Mouse (Mus musculus): Measurements from ENCODE around the gene Rnf208.

Rnf208 gene

GRCm38 (mm10) chr2:25242101-25242506 is at the start of gene Rnf208, which contains the start of gene Cysrt1:
Gene Rnf208 (plus strand): TSS chr2:25242255.
Gene Cysrt1 (minus strand): TSS chr2:25242452.
- DNase-seq (ENCODE audit: low spot score) = no peak

- no peak for DNase-seq (ENCODE audit: low spot score)
These were observed 48.7 kb upstream of the Rnf208 start for GRCm38 (mm10) chr2:25193330-25193770.

DNA sequence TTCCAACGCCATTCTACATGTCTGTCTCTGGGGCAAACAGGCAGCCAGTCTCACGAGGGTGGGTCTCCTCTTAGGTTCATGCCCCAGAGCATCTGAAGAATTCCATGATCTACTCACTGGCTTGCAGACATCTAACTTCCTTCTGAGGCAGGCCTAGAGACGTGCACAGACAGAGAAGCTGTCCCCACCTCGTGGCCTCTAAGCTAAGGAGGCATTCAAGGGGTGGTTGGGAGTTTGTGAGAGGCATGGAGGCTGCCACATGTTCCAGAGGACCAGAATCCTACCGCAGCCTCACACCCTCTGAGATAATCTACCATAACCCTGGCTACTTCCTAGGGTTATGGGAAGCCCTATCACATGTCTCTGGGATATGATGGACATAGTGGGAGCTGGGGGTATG is 48.0 kb upstream of the Rnf208 start:
- DNase-seq (ENCODE audit: low spot score) = no peak

DNA sequence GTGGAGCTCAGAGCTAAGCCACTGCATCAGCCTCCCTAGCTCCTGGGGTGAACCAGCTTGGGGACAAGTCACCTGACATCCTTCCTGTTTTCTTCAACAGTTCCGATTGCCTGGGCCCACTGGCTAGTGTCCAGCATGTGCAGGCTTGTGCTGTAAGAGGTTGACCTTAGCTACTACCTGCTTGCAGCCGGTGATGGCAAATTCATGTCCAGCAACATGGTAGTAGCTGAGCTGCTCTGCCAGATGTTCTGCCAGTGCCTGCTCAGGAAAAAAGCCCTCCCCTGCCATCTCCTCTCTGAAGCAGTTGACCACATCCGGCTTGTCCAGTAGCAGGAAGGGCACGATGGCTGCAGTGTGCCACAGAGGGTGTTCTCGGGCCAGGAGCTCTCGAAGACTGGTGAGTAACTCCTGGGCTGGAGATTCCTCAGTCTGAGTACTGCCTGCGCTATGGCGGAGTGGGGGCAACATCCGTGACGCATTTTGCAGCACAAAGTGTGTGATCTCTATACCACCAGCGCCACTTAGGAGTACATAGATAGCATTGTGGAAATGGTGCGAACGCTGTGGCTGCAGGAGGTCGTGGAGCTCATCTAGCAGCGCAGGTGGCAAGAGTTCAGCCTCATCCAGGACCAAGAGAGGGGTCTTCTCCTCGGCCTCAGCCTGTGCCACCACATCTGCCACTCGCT is 47.4 kb upstream of the Rnf208 start:
- DNase-seq (ENCODE audit: low spot score) = no peak

GRCm38 (mm10) chr2:25195211-25196156 is 46.6 kb upstream of the Rnf208 start:
- no peak for DNase-seq (ENCODE audit: low spot score)

DNA sequence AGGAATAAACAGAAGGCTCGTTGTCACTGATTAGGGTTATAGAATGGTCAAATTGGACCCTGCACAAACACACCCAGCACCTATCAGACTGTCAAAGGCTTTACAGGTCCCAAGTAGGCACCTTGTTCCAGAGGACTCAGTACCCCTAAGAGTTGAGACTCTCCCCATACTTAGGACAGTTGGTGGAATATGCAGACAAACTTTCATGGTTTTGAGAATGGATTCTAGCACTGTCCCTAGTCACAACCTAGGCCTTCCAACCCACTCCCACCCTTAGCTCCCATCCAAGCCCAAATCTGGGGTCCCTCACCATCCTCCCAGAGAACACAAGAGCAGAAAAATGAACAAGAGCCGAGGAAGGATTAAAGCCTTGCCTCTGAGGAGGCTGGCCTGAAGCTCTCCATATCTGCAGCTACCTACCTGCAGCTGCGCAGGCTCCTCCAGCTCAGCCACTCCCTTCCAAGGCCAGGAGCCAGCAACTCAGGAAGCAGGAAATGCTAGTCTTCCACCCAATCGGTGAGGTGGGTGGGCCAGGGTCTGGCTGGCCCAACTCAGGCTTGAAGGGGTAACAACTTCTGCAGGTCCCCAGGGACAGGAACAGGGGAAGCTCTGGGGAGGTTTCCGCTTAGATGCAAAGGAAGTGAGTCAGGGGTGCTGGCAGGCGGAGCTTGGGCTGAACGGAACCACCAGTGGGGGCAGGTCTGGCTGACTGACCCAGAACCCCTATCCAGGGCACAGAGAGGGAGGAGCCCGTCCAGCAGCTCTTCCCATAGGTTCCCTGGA is 45.7 kb upstream of the Rnf208 start, which contains the start of gene Tor4a:
TSS of gene Tor4a (minus strand) at position 715 of the 783 bp plus-strand sequence.
- no peak for DNase-seq (ENCODE audit: low spot score)

GRCm38 (mm10) chr2:25197191-25197590 is 44.9 kb upstream of the Rnf208 start:
- DNase-seq (ENCODE audit: low spot score) = no peak

- DNase-seq (ENCODE audit: low spot score) = no peak
These were observed 44.1 kb upstream of the Rnf208 start for GRCm38 (mm10) chr2:25197946-25198345.

GRCm38 (mm10) chr2:25200631-25201030 is 41.4 kb upstream of the Rnf208 start:
- DNase-seq (ENCODE audit: low spot score) = no peak

DNA sequence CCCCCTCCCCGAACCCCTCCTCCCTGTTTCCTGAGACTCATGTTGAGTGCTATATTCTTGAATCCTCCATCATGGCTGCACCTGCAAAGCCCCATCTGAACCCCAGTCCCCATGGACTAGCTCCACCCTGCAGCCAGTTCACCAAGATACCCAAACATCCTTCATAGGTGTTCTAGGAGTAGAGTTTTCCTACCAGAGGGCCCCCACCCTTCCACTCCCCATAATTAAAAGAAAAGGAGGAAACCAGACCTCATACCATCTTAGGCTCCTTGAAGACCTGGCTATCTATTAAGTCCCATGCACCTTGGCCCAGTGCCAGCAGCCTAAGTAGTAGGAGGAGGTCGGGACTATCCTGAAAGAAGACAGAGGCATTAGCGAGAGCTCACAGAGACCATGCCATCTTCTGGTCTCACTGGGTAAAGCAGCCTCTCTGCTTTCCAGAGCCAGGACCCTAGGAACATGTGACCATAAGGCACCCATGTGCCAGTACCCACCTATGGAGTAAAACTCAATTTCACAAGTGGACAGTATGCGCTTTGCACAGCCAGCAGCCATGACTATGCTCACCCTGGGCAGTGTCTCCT is 38.3 kb upstream of the Rnf208 start:
- no peak for DNase-seq (ENCODE audit: low spot score)

- no peak for DNase-seq (ENCODE audit: low spot score)
These were observed 34.5 kb upstream of the Rnf208 start for GRCm38 (mm10) chr2:25207593-25207992.

DNA sequence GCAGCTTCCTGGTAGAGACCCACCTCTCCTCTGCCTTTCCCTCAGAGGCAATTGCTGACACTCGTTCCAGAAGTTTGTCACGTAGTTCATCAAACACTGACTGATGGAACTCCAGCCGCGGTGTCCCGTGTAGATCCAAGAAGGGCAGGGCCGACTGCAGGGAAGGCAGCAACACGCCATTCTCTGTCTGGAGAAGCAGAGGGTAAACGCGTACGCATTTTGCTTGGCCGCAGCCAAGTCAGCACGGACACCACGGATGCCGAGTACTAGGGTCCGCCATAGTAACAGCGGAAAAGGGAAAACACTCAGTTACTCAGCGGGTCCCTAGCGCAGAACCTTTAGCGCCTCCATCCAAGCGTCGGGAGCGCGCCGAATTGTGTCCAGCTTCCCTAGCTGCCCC is 31.4 kb upstream of the Rnf208 start:
- DNase-seq (ENCODE audit: low spot score) = no peak

GRCm38 (mm10) chr2:25211121-25211670 is 30.9 kb upstream of the Rnf208 start, which contains the start of gene Nelfb:
Gene Nelfb (minus strand): TSS chr2:25211489.
- peak; percentile 57 for DNase-seq (ENCODE audit: low spot score)

DNA sequence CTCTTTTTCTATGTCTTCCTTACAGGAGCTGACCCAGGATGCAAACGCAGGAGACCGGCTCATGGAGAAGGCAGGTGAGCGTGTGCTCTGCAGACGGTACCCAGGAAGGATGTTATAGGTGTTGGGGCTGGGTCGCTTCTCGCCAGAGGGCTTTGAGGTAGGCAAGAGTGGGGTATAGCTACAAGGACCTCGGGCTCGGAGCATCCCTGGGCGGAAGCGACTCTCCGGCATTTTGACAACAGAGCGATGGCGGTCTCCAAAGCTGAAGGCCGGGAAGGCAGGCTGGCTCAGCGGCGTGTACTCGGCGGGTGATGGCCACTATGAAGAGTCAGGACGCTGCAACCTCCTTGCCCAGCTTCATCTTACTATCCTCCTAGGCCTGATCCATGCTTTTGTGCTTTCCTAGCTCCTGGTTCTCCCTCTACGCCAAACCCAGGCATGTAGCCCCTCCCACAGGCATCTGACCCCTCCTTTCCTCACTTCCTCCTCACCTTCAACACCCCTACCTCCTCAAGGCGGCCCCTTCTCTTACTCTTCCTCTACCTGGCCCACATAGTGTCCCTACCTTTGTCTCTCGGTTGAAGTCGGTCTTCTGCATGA is 28.7 kb upstream of the Rnf208 start:
- DNase-seq (ENCODE audit: low spot score) = no peak

DNA sequence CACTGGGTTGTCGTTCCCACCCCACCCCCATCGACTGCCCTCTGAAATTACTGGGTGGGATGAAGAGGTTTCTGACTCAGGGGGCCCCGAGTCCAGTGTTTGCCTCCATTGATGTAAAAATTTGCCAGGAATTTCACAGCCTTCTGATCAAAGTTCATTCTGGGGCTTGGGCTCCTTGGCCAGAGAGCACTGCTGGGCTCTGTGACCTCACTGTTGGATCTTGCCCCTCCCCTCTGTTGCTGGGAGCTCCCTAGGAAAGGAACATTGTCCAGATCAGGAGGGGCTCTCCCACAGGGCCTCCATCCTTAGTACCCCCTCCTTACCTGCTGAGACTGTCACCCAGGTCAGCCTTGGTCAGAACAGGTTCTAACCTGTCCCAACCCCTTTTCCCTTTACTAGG is 27.6 kb upstream of the Rnf208 start, which contains the start of gene Stpg3:
TSS of gene Stpg3 (minus strand) at position 194 of the 400 bp plus-strand sequence.
- DNase-seq (ENCODE audit: low spot score) = no peak

DNA sequence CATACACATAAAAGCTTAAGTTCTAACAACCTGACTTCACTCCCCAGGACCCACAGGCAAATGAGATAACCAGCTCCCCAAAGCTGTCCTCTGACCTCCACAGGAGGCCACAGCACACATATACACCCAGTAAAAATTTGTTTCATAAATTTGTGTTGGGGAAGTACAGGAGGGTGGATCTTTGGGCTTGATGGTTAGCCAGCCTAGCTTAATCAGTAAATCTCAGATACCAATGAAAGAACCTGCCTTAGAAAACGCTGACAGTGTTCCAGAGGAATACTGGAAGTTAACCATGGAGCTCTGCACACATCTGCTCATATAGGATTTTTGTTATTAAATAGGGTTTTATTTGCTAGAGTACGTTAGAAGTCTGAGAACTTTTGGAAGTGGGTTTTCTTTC is 24.4 kb upstream of the Rnf208 start:
- no peak for DNase-seq (ENCODE audit: low spot score)

- DNase-seq (ENCODE audit: low spot score) = no peak
These were observed 23.6 kb upstream of the Rnf208 start, which contains the start of gene Fam166a for GRCm38 (mm10) chr2:25218445-25218844. Gene Fam166a (plus strand): TSS chr2:25218745.

- DNase-seq (ENCODE audit: low spot score) = no peak
These were observed 20.7 kb upstream of the Rnf208 start for GRCm38 (mm10) chr2:25221331-25221772.

GRCm38 (mm10) chr2:25223681-25224491 is 18.2 kb upstream of the Rnf208 start:
- peak; percentile 46 for DNase-seq (ENCODE audit: low spot score)

DNA sequence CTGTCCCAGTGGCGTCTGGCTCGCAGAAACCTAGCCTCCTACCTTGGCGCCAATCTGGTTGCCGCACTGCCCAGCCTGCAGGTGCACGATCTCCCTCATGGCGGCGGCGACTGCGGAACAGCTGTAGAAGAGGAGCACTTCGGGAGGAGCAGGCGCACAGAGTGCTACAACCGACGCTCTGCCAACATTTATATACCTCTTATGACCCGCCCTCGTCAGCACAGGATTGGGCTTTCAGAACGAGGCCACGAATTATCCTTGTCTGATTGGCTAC is 17.6 kb upstream of the Rnf208 start, which contains the start of gene Tubb4b:
TSS of gene Tubb4b (minus strand) at position 211 of the 274 bp plus-strand sequence.
- DNase-seq (ENCODE audit: low spot score) = no peak

Measured in urinary bladder, postnatal 10 days (tissue).